Mouse (Mus musculus) brown adipose tissue, adult 24 weeks (tissue): ENCODE measurements at regions not wholly inside any gene's neighbourhood (a gene's known extent, or its start where the extent isn't known, plus 50 kb on each side); places are given as distances from the start of the nearest gene placed in this dataset.

ENCODE experiments used
- H3K27ac ChIP-seq: fragments of 200-500 bp; replicated peaks from 2 replicates; pipeline ENCODE4 v1.5.1; 2012; ENCODE audit warnings: low read depth, mild to moderate bottlenecking, low read length
- H3K4me1 ChIP-seq: fragments of 200-500 bp; 2 replicates; pipeline ENCODE4 v1.6.1; 2012; ENCODE audit warnings: low read length, mixed read lengths; ENCODE audit not compliant: control insufficient read depth, insufficient read depth, insufficient read length
- H3K4me3 ChIP-seq: fragments of 200-500 bp; 2 replicates; pipeline ENCODE4 v1.5.1; 2012; ENCODE audit warnings: low read depth, mild to moderate bottlenecking, low read length, moderate library complexity; ENCODE audit not compliant: insufficient read depth

- Histone ChIP-seq H3K27ac (no peak overlapping the region), H3K4me3 (no peak overlapping the region), H3K4me1 (no peaks in the 10 kb centered on the region)
Measured at GRCm38 (mm10) chr10:44640620-44641019, 112.3 kb upstream of the Prdm1 start.

- H3K4me1 ChIP-seq: no peaks in the 10 kb centered on the region
- no peak overlapping the region for H3K4me3 ChIP-seq
- H3K27ac ChIP-seq: no peak overlapping the region
Measured at GRCm38 (mm10) chr10:44638678-44639077, 110.4 kb upstream of the Prdm1 start.

- no peak overlapping the region for H3K27ac ChIP-seq
- H3K4me3 ChIP-seq: no peak overlapping the region
- H3K4me1 ChIP-seq: peaks cover 1% of the 10 kb centered on the region; the same call in 1 of the 2 replicates
Measured at GRCm38 (mm10) chr10:44636786-44637185, 108.5 kb upstream of the Prdm1 start.

- Histone ChIP-seq H3K4me1 (peaks cover 6% of the 10 kb centered on the region), H3K4me3 (no peak overlapping the region), H3K27ac (no peak overlapping the region)
Measured at GRCm38 (mm10) chr10:44636061-44636460, 107.8 kb upstream of the Prdm1 start.

GRCm38 (mm10) chr10:44631584-44631983 is 103.3 kb upstream of the Prdm1 start:
- Histone ChIP-seq H3K27ac (peak overlapping the region; percentile 27; the same call in 1 of the 2 replicates), H3K4me3 (peak overlapping the region; percentile 16; the same call in 1 of the 2 replicates), H3K4me1 (peaks cover 6% of the 10 kb centered on the region)

GRCm38 (mm10) chr10:44630485-44630884 is 102.2 kb upstream of the Prdm1 start:
- Histone ChIP-seq H3K4me3 (peak overlapping the region; percentile 2; the same call in 1 of the 2 replicates), H3K27ac (peak overlapping the region; percentile 81), H3K4me1 (peaks cover 6% of the 10 kb centered on the region)

- Histone ChIP-seq H3K27ac (no peak overlapping the region), H3K4me1 (peaks cover 6% of the 10 kb centered on the region), H3K4me3 (no peak overlapping the region)
Measured at GRCm38 (mm10) chr10:44628387-44628786, 100.1 kb upstream of the Prdm1 start.

- Histone ChIP-seq H3K4me1 (peaks cover 6% of the 10 kb centered on the region), H3K27ac (no peak overlapping the region), H3K4me3 (no peak overlapping the region)
Measured at GRCm38 (mm10) chr10:44627431-44627830, 99.1 kb upstream of the Prdm1 start.

GRCm38 (mm10) chr10:44625521-44625920 is 97.2 kb upstream of the Prdm1 start:
- H3K4me3 ChIP-seq: no peak overlapping the region
- no peaks in the 10 kb centered on the region for H3K4me1 ChIP-seq
- no peak overlapping the region for H3K27ac ChIP-seq

GRCm38 (mm10) chr10:44615586-44615985 is 87.3 kb upstream of the Prdm1 start:
- Histone ChIP-seq H3K27ac (no peak overlapping the region), H3K4me1 (no peaks in the 10 kb centered on the region), H3K4me3 (no peak overlapping the region)

GRCm38 (mm10) chr10:44612571-44612970 is 84.3 kb upstream of the Prdm1 start:
- Histone ChIP-seq H3K27ac (no peak overlapping the region), H3K4me1 (no peaks in the 10 kb centered on the region), H3K4me3 (no peak overlapping the region)

- no peaks in the 10 kb centered on the region for H3K4me1 ChIP-seq
- H3K4me3 ChIP-seq: no peak overlapping the region
- no peak overlapping the region for H3K27ac ChIP-seq
Measured at GRCm38 (mm10) chr10:44611399-44611798, 83.1 kb upstream of the Prdm1 start.

GRCm38 (mm10) chr10:44609187-44609586 is 80.9 kb upstream of the Prdm1 start:
- no peaks in the 10 kb centered on the region for H3K4me1 ChIP-seq
- no peak overlapping the region for H3K27ac ChIP-seq
- no peak overlapping the region for H3K4me3 ChIP-seq

GRCm38 (mm10) chr10:44607334-44607851 is 79.1 kb upstream of the Prdm1 start:
- H3K4me1 ChIP-seq: no peaks in the 10 kb centered on the region
- H3K4me3 ChIP-seq: no peak overlapping the region
- no peak overlapping the region for H3K27ac ChIP-seq

GRCm38 (mm10) chr10:44604512-44604911 is 76.2 kb upstream of the Prdm1 start:
- Histone ChIP-seq H3K4me1 (no peaks in the 10 kb centered on the region), H3K27ac (no peak overlapping the region), H3K4me3 (no peak overlapping the region)

- Histone ChIP-seq H3K4me3 (no peak overlapping the region), H3K27ac (no peak overlapping the region), H3K4me1 (no peaks in the 10 kb centered on the region)
Measured at GRCm38 (mm10) chr10:44603461-44603860, 75.2 kb upstream of the Prdm1 start.
